Mouse (Mus musculus): Measurements from ENCODE around the gene Pts. TPM values are rescaled to one million over a fixed set of nuclear protein-coding genes. Genes with fewer than 3 reads are reported as not detected.

Gene Pts
- 68.9 and 81.6 TPM in 2 replicates for total RNA-seq (2021)
- long read RNA-seq, full-length matches to known transcripts, result 48 of 63 reads
- long read RNA-seq, partial matches to known transcripts, result 6 of 63 reads
- long read RNA-seq, other reads (novel, unspliced or antisense), result 9 of 63 reads

DNA sequence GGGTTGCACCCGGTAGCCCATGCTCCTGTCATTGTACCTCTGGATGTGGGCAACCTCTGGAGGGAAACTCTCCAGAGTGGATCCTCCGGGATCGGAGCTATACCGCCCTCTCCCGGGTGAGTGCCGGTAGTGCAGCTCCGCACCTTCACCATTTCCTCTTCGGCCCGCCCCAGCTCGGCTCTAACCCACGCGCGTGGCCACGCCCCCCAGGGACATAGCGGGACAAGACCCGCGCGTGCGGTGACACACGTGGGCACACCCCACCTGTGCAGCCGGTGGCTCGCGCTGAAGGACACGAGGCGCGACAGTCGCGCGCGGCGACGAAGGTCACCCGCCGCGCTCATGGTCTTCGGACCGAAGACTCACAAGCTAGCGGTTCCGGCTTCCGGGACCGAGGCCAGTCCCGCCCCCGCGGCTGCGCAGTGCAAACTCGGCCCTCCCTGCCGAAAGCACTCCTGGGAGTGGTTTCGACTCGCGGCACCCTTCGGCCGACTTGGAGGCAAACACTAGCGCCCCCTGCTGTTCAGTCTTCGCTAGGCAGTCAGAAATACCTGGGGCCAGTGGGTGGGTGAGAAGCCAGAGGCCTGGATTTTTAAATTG lies at the start of gene Pts:
Gene Pts, minus strand, starts transcription at position 432 of the 600 bp plus-strand sequence.
- DNase-seq, result peak; percentile 98

DNA sequence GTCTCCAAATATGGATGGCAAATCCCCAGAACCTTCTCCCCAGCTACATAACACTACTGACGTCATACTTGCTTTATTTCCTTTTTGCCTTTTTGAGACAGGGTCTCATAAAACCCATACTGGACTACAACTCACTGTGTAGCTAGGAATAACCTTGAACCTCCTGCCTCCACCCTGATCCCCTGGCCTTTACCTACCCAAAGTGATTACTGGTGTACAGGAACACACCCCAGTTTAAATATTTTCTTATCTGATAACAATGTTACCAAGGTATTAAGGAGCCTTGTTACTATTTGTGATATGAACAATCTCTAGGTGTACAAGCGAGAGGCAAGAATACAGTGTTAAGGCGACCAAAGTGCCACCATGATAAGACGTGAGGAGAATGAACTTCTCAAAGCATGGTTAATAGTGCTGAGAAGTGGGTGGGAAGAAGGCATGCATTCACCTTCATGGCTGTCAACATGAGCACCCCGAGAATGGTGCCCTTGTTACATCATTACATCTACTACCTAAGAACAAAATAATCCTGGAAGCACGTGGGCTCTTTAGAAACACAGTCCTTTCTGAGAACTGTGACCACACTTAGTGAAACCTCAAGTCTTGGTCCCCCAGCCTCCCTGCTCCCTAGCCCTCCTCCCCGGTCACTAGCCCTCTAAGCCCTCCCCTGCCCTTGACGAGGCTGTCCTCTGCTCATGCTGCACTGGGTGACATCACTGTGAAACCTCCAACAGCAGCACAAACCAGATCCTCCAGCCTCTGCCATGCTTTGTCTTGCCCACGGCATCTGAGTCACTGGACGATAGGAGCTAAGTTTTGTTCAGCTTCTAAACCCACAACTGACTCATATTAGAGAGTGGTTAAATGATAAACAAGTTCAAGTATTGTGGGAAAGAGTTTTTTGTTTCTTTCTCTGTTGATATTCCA lies 41.3 kb upstream of the Pts start:
- no peak for DNase-seq

DNA sequence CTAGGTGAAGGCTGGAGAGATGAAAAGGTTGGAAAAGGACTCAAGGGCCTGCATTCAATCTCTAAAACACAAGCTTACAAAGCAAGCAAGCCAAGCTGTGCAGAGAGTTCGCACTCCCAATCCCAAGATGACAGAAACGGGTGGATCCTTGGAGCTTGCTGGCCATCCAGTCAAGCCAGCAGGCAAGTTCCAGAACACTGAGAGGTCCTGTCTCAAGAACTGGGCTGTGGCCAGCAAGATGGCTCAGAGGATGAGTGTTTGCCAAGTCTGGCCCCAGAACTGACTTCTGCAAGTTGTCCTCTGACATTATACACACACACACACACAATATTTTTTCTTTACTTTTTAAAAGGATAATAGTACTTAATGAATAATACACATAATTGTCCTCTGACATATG lies 39.4 kb upstream of the Pts start:
- no peak for DNase-seq

DNA sequence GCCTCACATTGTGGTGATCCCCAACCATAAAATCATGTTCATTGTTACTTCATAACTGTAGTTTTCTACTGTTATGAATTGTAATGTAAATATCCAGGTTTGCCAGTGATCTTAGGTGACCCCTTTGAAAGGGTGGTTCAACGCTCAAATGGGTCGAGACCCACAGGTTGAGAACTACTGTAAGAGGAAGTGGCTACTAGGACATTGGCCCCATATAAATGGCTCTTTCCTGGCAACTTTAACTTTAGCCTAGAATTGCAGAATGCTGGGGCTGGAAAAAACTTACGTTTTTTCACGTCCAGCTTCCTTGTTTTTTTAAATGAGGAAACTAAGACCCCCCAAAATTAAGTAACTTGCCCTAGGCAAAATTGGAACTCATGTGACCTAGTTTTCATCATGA lies 38.8 kb upstream of the Pts start:
- no peak for DNase-seq

DNA sequence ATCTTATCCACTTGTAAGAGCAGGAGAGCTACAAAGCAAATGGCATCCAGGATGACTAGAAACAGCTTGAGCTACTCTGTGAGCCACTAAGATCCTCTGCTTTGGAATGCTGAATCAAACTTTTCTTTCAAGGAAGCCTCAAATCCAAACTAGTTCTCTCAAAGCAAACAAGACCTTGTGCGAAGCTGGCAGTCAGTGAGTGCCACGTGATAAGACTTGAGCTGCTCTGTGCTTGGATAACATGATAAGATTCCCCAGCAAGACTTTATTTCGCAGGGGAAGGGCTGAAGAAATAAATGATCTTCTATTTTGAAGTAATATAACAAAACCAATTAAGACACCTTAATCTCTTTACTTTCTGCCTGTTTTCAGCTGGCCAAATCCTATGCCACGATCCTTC lies 37.4 kb upstream of the Pts start:
- no peak for DNase-seq

DNA sequence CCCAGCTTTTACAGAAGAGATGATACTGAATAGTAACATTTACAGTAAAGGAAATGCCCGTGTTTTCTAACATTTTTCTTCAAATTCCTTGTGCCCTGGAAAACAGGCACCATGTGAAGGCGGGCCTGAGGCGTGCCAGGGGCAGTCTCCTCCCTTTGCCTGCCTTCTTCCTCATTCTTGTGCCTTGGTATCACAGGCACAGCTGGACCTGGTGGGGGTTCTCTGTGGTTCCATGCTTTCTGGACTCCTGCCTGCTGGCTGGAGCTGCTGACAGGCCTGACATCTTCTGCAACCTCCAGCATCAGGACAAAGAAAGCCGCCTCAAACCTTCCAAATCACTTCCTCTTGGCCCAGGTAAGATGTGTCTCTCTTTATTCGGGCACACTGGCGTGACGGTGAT lies 36.6 kb upstream of the Pts start:
- no peak for DNase-seq

DNA sequence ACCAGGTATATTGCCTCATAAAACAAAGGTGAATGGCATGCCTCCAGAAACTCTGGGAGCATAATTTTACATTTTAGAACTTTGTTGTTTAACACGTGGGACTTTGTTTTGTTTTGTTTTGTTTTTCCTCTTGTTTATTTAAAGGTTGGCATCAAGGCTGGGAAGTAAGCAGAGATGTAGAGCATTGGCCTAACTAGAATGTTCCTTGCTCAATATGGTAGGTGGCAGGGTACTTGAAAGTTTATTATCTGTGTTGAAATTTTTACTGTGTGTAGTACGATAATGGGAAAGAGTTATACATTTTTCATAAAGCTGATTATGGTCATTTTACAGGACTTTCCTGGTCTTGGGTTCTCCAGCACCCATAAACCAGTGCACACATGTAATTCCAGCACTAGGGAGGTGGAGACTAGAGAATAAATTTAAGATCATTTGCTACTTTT lies 33.4 kb upstream of the Pts start:
- no peak for DNase-seq

DNA sequence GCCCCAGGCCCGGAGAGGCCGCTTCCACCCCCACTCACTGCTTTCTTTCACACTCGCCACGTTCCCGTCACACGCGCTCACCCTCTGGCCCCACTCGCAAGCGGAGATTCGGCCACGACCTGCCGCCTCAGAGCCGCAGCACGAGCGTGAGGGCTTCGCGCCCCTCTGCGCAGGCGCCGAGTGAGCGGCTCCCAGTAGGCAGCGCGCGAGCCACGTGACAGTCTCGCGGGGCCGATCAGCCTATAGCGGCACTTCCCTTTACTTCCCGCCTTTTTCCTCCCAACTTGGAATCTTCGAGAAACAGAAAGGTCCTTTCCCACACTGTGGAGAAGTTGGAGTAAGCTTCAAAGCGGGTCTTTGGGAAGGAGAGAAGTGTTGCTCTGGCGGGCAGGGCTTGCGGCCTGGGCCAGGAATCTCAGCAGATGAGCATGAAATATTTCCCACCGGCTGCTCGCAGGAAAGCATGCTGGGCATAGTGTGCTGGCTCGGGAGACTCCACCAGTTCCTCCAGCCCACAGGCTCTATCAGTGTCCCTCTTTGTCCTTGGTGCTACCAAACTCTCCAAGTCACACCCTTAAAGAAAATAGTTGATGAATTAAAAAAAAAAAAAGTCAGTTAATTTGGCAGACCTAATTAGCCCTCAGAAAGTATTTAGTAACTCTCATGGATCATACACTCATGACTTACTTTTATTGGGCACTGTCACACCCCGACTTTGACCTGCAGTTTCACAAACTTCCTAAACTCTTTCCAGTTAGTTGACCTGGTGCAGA lies 32.8 kb upstream of the Pts start, which contains the start of gene Tex12:
Gene Tex12, minus strand, starts transcription at position 181 of the 773 bp plus-strand sequence.
- DNase-seq, result no peak

DNA sequence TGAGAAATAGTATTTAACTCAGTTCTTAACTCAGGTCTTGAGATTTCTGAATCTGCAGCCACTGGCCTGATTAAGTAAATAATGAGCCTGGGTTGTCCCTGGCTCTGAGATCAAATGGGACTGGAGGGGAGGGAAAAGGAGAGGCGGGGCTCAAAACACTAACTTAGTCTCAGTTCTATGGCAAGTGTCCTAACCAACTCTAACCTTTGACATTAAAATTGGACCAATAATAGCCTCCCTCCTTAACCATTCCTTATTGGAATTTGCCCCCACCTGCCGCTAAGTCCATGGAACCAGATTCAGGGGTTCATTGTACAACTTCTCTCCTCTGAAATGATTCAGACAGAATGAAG lies 26.5 kb upstream of the Pts start, which contains the start of gene Bco2:
Gene Bco2, minus strand, starts transcription at position 88 of the 353 bp plus-strand sequence.
- DNase-seq, result no peak

DNA sequence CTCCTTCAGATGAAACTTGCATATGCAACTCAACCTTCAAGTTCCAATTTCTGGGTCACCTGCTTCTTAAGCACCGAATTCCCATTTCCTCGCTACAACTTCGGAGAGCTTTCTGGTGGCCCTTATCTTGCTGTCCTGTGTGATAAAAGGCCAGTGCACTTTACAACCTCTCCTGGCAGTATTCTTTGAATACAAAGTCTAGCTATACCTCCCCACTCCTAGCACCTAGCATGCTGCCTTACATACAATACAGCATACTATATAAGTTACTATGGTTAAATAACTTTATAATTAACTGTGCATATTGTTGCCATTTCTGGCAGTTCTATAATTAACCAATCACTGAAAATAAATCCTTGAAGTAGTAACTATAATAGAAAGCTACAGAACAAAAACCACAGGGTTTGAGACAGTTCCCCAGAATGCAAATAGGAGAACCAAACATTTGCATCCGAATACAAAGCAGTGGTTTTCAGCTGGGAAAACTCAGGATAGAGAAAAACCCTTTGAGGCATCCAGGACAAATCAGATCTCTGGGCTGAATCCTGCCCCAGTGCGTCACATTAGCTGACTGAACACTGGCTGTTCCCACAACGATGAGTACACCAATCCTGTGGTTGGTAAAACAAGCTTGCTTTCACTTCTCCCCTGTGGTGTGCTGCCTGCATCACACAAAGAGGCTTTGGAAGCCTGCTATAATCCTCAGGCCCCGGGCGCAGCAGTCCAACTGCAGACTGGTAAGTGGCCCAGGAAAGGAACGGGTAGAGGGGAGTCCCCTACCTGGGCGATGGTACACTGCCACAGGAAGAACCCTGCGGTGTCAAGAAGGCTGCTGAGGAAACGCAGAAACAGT lies 25.9 kb upstream of the Pts start, which contains the start of gene Il18:
Gene Il18, plus strand, starts transcription at position 587 of the 853 bp plus-strand sequence.
- DNase-seq, result no peak

DNA sequence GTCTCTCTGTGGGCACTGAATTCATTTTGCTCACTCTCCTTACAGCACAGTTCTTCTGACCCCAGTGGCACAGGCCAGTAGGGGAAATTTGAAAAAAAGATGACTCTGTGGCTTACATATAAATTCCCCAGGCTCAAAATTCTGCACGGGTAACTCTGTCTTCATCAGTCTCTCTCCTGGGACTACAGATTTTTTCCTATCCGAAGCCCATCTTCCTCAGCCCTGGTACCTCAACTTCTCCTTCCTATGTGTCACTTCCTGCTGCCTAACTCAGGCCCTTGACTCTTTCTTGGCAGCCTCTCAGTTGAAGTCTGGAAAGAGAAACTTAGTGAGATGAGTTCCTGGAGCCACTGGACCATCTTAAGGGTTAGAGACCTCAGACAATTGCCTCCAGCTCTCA lies 25.0 kb upstream of the Pts start:
- no peak for DNase-seq

DNA sequence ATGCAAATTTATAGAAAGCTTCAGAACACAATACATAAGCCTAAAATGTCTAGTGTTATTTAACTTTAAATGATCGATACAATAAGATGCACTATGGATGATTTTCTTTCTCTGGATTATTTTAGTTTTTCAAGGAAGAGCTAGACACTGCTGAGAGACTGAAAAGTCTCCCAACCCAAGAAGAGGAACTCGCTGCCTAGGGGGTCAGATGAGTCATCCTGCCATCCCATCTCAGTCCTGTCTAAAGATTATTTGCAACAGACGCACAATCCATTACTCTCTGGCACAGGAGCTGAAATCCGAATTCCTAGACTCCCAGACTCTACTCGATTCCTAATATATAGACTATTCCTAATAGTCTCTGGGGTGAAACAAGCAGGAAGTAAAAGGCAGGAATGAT lies 23.7 kb upstream of the Pts start:
- DNase-seq, result no peak

DNA sequence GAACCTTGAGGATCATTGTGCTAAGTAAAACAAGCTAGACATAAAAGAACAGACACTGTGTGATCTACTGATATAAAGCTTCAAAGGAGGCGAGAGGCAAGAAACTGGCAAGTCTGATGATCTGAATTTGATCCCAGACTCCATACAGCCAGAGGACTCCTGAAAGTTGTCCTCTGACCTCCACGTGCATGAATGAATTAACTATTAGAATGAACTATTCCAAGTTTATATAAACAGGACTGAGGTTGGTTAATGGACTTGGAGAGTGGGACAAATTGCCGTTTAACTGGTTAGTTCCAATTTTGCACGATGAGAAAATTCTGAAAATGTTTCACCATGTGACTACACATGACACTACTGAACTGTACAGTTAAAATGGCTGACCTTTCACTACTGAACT lies 20.4 kb upstream of the Pts start:
- DNase-seq, result no peak

DNA sequence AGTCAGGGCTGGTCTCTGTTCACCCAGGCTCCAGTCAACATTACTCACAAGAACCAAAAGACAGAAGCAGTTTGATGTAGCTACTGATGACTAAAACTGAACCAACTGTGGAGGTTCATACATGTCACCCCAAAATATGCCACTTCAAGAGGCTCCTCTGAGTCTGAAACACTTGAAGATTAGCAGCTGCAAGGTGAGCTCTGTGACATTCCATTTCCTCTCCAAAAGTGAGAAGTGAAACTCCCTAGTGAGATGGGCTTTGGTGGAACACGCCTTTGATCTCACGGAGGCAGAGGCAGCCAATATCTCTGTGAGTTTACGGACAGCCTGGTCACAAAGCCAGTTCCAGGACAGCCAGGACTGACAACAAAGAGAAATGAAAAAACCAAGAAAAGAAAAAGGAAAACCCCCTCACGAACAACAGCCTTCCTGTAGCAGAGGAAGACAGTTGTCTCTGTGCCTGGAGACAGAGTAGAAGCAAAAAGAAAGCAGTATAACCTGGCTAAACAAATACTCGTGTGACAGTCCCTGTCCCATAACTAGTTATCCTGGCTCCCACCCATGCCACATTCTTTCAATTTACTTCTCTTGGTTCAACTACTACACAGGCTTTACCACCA lies 19.4 kb upstream of the Pts start:
- no peak for DNase-seq

DNA sequence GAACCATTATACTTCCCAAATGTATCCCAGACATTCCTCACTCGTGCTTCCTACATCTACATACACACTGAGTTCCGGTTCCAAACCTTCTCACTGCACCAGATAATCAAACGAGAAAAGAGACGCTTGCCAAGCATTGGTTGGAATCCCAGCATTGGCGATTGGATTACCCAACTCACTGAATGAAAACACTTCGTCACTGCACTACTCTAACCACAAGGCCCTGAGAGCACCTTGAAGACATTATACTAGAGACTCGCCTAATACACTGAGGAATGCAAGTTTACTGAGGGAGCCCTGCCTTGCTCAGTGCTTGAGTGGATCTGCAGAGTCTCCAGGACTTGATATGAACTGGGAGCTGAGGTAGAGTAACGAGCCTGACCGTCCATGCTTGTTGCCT lies 13.9 kb upstream of the Pts start:
- no peak for DNase-seq

DNA sequence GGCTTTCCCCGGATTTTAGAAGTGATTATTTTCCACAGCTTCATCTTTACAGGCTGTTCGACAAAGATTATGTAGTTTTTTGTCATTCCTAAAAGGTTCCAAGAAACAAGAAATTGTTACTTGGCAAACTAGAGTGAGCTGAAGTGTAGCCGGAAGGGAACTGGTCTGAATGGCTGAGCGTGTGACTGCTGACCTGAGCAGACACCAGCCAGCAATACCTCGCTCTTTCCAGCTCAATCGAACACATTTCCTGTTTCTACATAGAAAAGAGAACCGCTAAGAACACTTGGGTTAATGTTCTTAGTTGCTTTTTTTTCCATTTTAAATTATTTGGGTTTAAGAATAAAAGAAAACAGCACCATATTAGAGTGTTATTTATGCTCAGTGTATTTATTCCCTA lies 11.6 kb upstream of the Pts start:
- DNase-seq, result no peak

DNA sequence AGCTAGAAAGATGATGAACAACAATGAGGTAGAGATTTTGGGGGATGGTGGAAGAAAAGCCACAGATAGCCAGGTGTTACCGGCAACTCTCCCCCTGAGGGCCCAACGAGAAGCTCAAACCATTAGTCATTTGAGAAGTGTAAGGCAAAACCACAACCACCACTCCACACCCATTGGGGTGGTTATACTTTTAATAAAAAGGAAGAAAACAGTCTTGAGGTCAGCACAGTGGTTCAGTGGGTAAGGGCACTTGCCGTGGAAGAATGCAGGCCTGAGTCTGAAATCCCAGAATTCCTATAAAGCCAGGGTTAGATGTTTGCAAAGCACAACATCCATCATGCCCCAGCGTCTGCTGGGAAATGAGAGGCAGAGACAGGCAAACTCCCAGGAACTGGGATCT lies 8.8 kb upstream of the Pts start:
- no peak for DNase-seq

DNA sequence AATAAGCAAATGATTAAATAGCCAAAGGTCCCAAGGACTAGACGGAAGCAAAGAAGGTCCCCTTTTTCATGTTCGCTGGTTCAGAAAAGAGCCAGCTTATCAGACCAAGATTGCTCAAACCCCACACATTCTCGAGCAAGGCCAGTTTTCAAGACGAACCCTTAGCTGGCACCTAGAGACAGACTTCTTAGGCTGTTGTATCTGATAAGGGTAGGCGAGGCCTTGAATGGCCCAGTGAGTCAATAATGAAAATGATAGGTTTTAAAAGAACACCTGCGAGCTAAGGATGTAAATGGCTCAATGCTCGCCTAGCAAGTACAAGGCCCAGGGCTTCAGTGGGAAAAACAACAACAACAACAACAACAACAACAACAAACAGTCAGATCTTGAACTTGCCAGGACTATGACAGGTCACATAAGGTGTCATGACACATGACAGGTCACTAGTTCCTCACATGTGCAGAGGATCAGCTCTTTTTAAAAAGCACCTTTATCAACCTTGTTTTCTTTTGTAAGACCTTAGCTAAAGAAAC lies 8.1 kb upstream of the Pts start:
- DNase-seq, result no peak

DNA sequence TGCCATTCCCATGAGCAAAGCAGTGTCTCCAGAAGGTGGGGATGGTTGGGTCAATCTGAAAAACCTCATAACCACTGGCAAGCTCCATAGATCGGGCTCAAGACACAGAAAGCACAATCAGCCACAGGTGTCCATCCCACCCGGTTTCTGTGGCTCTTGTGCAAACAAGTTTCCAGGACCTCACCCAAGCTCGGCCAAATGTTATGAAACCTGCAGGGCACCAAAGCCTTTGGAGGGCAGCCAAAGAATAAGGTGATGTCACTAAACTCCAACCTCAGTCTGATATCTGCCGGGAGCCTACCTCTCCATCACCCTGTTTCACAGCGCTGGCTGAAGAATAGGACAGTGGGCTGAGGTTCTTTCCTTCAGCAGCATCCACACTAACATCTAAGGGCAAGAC lies 7.4 kb upstream of the Pts start:
- no peak for DNase-seq

DNA sequence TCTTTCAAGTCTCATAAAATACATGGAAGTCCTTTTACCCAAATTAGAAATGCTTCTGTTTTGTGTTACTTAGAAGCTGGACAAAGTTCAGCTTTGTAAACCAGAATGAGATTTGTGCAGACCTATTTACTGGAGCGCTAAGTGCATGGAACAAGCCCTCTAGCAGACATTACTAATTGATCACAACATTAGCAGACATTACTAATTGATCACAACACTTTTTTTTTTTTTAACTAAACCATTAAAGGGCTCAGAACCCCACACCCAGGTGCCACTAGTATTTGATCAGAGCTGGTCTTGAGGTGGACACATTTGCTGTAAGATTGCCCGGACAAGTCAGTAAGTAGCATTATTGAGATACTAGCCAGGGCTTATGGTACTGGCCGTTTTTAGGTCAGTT lies 5.3 kb upstream of the Pts start:
- DNase-seq, result no peak

DNA sequence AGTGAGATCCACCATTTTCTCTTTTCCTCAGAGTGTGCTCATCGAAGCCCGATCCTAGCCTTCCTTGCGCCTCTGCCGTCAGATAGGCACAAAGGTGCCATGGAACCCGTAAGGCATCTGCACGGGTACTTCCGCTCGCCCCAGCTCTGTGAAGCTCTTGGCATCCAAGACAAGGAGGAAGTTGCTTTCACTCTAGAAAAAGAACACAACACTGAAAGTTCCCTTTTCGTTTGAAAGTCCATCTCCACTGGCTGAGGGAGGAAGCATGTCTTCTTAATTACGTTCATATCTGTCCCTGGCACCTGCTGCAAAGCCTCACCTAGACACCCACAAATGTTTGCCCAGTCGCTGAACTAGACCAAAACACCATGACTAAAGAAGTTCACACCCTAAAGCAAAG lies 4.8 kb upstream of the Pts start:
- DNase-seq, result no peak
